Mouse (Mus musculus) layer of hippocampus, adult 9-11 months (tissue): ENCODE data around the gene Src.
A peak's percentile ranks its signal among the peaks of the same experiment; 100 is the strongest.
"Not testable (repeated sequence)": the region's sequence is repeated elsewhere in the genome, so short reads cannot be mapped to it uniquely, and the experiment has no call there.

Source experiments
- DNase-seq: peaks from one replicate; pipeline ENCODE4 v3.0.0; 2022

Src gene

GRCm38 (mm10) chr2:157418206-157418605 lies at the start of gene Src:
TSS of gene Src (plus strand) at chr2:157418444.
- no peak for DNase-seq

- no peak for DNase-seq
These were observed 46.5 kb upstream of the Src start for GRCm38 (mm10) chr2:157371696-157372095.

GRCm38 (mm10) chr2:157373681-157374080 lies 44.6 kb upstream of the Src start:
- no peak for DNase-seq

DNA sequence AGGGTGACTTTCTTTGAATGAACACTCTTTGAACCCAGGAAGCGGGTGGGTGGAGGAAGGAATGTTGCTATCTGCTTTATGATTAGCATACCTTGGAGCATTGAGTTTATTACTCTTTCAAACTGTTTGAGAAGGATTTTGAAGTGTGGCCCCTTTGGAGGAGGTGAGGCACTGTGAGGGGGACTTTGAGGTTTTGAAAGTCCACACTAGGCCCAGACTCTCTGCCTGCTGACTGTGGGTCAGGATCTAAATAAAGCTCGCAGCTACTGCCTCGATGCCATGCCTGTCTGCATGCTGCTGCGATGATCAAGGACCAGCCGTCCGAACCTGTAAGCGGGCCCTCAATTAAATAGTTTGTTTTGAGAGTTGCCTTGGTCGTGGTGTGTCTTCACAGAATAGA lies 43.2 kb upstream of the Src start:
- no peak for DNase-seq

DNA sequence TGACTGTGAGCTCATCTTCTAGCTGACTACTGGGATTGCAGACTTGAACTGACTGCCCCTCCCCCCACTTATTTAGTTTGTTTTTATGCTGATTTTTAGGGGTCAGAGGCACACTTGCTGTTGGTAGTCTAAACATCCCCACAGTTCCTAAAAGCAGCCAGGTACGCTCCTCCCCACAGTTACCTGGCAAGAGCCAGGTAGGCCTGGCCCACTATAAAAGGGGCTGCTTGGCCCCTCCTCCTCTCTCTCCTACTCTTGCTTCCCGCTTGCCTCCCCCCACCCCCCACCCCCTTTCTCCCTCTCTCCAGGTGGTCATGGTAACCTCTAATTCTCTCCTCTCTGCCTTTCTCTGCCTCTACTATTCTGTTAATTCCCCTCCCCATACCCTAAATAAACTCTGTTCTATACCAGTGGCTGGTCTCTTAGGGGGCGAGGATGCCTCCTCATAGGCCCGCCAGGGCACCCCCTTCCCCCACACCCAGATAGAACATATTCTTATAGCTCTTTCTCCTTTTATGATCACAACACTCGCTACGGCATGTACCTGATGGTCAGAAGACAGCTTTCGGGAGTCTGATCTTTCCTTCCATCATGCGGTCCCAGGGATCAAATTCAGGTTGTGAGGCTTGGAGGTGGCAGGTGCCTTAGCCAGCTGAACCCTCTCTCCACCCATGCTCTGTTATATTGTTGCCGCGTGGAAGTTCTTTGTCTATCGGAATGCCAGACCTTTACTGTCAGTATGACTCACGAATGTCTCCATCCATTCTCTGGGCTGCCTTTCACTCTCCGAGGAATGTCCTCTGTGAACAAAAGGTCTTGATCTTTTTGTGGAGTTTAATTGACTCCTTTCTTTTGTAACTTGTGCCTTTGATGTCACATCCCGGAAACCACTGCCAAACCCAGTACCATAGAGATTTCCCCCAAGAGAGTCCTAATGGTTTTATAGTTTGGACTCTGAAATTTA lies 42.2 kb upstream of the Src start:
- DNase-seq: no peak

GRCm38 (mm10) chr2:157376995-157377394 lies 41.2 kb upstream of the Src start:
- no peak for DNase-seq

- no peak for DNase-seq
These were observed 33.4 kb upstream of the Src start for GRCm38 (mm10) chr2:157384836-157385235.

- DNase-seq: not testable (repeated sequence)
These were observed 29.2 kb upstream of the Src start for GRCm38 (mm10) chr2:157388901-157389590.

GRCm38 (mm10) chr2:157389591-157389921 lies 28.7 kb upstream of the Src start:
- no peak for DNase-seq

- no peak for DNase-seq
These were observed 25.9 kb upstream of the Src start for GRCm38 (mm10) chr2:157392331-157392730.

DNA sequence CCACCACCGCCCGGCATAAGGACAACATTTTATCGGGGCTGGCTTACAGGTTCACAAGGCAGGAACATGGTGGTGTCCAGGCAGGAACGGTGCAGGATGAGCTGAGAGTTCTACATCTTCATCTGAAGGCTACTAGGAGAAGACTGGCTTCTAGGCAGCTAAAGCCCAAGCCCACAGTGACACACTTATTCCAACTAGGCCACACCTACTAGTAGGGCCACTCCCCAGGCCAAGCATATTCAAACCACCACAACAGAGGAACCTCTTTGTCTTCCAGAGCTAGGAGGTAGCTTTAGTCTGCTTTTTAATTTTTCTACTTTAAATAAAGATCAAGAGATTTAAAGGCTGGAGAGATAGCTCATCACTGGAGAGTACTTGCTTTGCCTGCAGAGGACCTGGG lies 24.7 kb upstream of the Src start:
- DNase-seq: no peak

DNA sequence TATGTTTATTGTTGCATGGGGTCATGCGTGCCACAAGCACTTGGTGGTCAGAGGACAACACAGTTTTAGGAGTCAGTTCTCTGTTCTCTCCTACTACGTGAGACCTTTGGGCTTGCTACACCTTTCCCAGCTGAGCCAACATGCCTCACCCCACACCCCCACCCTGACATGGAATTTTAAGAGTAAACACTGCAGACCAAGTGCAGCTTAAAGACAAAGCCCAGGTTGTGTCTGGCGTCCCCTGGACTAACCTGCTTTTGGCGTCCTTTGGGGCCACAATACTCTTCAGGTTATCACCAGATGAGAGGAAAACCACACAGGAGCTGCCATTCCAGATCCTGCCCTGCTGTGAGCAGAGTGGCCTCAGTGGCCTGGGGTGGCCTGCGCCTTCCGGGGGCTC lies 23.4 kb upstream of the Src start:
- DNase-seq: no peak

DNA sequence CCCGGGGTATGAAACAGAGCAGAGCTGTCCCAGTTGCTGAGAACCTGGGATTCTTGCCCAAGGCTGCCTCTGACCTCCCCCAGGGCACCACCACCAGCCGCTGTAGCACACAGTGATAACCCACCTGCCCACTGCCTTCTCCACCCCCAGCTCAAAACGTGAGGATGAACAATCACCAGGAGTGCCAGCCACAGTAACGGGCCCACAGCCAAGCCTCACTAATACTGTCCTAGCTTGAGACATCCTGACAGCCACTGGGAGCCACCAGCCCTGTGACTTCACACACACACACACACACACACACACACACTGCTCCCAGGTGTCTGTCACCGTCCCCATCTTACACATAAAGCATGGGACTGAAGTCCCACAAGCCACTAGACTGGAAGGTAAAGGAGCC lies 22.9 kb upstream of the Src start:
- DNase-seq: no peak

DNA sequence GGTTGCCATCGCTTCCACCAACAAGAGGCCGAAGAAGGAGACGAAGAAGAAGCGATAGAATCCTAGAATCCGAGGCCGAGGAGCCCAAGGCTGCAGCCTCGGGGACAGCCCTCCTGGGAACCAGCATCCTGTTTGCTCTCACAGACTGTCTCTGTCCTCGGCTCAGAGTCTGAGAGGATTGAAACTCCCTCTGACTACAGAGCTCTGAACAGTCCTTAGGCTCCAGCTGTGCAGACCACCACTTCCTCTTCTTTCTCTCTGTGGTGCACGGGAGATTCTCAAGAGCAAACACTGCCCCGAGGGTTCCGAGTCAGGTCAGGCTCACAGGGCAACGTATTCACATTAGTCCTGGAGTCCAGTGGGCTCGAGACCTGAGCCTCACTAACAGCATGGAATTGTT lies 22.3 kb upstream of the Src start:
- DNase-seq: no peak

DNA sequence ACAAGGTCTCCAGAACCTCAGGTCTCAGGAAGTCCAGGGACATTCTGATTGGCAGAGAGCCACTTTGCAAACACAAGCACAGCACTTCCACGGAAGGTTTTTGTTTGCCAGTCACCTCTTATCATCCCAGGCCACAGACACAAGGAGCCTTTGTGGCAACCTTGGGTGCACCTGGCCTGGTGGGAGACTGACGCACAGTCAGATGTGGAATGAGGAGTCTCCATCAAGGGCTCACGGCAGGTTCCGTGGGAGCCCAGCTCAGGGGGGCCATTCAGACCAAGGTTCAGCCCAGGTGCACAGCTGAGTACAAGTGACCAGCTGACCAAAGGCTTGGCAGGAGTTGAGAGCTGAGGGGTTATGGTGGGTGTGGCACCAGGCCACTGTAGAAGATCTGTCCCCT lies 20.9 kb upstream of the Src start:
- DNase-seq: no peak

GRCm38 (mm10) chr2:157398539-157398938 lies 19.7 kb upstream of the Src start:
- DNase-seq: no peak

- no peak for DNase-seq
These were observed 18.4 kb upstream of the Src start for GRCm38 (mm10) chr2:157399797-157400196.

DNA sequence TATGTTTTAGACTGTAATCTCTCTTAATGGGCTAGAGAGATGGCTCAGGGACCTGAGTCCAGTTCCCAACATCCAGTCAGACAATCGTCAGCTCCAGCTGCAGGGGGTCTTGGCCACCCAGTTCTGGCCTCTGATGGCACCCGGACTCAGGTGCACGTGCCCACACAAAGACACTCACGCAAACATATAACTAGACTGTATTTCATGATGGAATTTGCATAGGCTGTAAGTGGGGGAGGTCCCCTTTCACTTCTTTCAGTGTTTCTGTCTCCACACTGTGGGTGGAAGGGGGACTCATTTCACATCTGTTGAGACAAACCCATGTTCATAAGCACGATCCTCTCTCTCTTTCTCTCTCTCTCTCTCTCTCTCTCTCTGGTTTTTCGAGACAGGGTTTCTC lies 17.8 kb upstream of the Src start:
- no peak for DNase-seq

- DNase-seq: no peak
These were observed 17.0 kb upstream of the Src start for GRCm38 (mm10) chr2:157401261-157401660.

GRCm38 (mm10) chr2:157407596-157407995 lies 10.6 kb upstream of the Src start:
- no peak for DNase-seq

GRCm38 (mm10) chr2:157409793-157410533 lies 8.3 kb upstream of the Src start:
- peak; percentile 89 for DNase-seq

GRCm38 (mm10) chr2:157411151-157411693 lies 7.0 kb upstream of the Src start:
- no peak for DNase-seq

GRCm38 (mm10) chr2:157412497-157412896 lies 5.7 kb upstream of the Src start:
- DNase-seq: no peak
